Mouse (Mus musculus): ENCODE measurements around the gene Wdr83. TPM values are rescaled to one million over a fixed set of nuclear protein-coding genes. Genes with fewer than 3 reads are reported as not detected.

Wdr83 gene
- polyA plus RNA-seq, 1 experiment: 54.4 TPM

DNA sequence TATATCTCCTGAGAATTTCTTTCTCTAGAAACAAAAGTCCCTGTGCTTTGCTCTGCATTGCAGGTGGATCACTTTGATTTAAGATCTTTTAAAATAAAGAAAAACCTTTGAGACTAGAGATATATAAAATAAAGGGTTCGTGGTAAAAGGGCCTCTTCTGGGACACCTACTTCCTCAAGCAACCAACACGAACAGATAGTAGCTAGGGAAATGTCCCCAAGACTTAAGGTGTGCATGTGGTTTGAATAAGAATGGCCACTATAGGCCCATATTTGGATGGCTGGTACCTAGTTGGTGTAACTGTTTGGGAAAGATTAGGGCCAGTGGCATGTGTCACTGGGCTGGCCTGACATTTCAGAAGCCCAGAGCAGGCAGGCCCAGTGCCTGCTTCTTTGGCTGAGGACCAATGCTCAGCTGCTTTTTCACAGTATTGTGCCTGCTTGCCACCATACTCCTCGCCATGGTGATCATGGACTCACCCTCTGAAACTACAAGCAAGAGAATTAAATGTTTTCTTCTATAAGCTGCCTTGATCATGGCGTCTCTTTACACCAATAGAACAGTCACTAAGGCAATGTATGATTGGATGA is 19.1 kb upstream of the Wdr83 start:
- Histone ChIP-seq H3K4me1 (ENCODE audit: control insufficient read depth, insufficient read depth, low read length) (no peaks in the 10 kb centered on the region), H3K27me3 (ENCODE audit: control insufficient read depth, insufficient read depth, low read length) (no peaks in the 10 kb centered on the region), H3K27ac (ENCODE audit: insufficient read depth, low read length) (no peak overlapping the region), H3K4me3 (replicated peaks; ENCODE audit: insufficient read depth, low read depth, low read length) (no peak overlapping the region)
- WGBS: 77% methylated on average over 4 of the region's 4 CpGs
- TF ChIP-seq POLR2A (IDR thresholded peaks at IDR 0.05; ENCODE audit: borderline replicate concordance, insufficient read depth, low read length) (no peak), CTCF (IDR thresholded peaks at IDR 0.05; ENCODE audit: borderline replicate concordance, insufficient read depth, low read depth, low read length) (no peak)
- no peak for DNase-seq

DNA sequence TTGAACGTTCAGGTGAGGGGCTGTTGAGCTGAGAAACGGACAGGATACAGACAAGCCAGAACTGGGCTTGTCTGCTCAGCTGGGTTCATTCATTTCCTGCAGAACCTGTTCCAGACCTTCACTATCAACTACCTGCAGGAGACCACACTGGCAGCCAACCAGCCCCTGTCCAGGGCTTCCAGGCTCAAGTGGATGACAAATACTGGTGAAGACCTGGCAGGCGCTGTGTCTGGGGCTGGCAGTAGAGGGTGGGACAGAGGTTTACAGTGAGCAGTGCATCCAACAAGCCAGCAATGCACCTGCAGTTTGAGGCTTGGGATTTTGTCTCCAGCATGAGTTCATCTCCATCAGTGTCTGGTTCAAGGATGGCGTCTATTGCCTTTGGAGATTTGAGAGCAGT is 15.7 kb upstream of the Wdr83 start:
- no peak overlapping the region for H3K4me3 ChIP-seq (replicated peaks; ENCODE audit: insufficient read depth, low read depth, low read length)
- DNase-seq: no peak
- H3K4me1 ChIP-seq (ENCODE audit: control insufficient read depth, insufficient read depth, low read length): no peaks in the 10 kb centered on the region
- whole genome bisulfite sequencing: 89% methylated on average over 4 of the region's 4 CpGs
- H3K27me3 ChIP-seq (ENCODE audit: control insufficient read depth, insufficient read depth, low read length): no peaks in the 10 kb centered on the region
- no peak overlapping the region for H3K27ac ChIP-seq (ENCODE audit: insufficient read depth, low read length)
- no peak for TF ChIP-seq CTCF (IDR thresholded peaks at IDR 0.05; ENCODE audit: borderline replicate concordance, insufficient read depth, low read depth, low read length)
- no peak for TF ChIP-seq POLR2A (IDR thresholded peaks at IDR 0.05; ENCODE audit: borderline replicate concordance, insufficient read depth, low read length)

DNA sequence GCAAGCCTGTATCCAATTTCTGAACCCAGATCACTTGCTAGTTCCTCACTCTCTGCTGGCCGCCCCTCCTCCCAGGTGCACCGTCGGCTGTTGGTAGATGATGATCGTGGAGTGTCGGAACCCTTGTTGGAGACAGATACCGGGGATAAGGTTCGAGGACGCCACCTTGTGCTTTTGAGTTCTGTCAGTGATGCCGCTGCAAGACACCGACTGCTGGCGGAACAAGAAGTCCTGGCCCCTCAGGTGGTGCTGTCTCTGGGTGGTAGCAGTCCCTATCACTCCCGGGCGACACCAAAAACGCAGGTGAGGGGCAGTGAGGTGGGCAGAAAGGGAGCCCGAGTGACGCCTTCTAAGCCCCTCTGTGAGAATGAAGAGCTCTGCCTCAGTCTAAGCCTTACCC is 15.1 kb upstream of the Wdr83 start:
- no peak overlapping the region for H3K27ac ChIP-seq (ENCODE audit: insufficient read depth, low read length)
- no peaks in the 10 kb centered on the region for H3K4me1 ChIP-seq (ENCODE audit: control insufficient read depth, insufficient read depth, low read length)
- H3K4me3 ChIP-seq (replicated peaks; ENCODE audit: insufficient read depth, low read depth, low read length): no peak overlapping the region
- no peak for DNase-seq
- WGBS: 93% methylated on average over 16 of the region's 16 CpGs
- TF ChIP-seq CTCF (IDR thresholded peaks at IDR 0.05; ENCODE audit: borderline replicate concordance, insufficient read depth, low read depth, low read length) (no peak), POLR2A (IDR thresholded peaks at IDR 0.05; ENCODE audit: borderline replicate concordance, insufficient read depth, low read length) (no peak)
- no peaks in the 10 kb centered on the region for H3K27me3 ChIP-seq (ENCODE audit: control insufficient read depth, insufficient read depth, low read length)

DNA sequence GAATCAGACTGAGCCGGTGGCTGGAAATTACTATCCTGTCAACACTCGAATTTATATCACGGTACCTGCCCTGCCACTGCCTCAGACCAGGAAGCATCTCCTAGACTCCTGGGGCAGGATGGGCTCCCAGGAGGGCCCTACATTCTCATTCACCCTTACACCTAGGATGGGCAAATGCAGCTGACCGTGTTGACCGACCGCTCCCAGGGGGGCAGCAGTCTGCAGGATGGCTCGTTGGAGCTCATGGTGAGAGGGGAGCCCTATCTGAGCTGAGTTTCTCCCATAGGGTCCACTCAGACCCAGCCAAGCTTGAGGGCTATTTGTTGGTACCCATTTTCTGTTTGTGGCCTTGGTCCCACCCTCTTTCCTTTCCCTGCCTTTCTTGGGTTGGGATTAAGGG is 14.5 kb upstream of the Wdr83 start:
- WGBS: 93% methylated on average over 7 of the region's 7 CpGs
- Histone ChIP-seq H3K4me1 (ENCODE audit: control insufficient read depth, insufficient read depth, low read length) (no peaks in the 10 kb centered on the region), H3K27ac (ENCODE audit: insufficient read depth, low read length) (no peak overlapping the region), H3K27me3 (ENCODE audit: control insufficient read depth, insufficient read depth, low read length) (no peaks in the 10 kb centered on the region), H3K4me3 (replicated peaks; ENCODE audit: insufficient read depth, low read depth, low read length) (no peak overlapping the region)
- no peak for DNase-seq
- TF ChIP-seq CTCF (IDR thresholded peaks at IDR 0.05; ENCODE audit: borderline replicate concordance, insufficient read depth, low read depth, low read length) (no peak), POLR2A (IDR thresholded peaks at IDR 0.05; ENCODE audit: borderline replicate concordance, insufficient read depth, low read length) (no peak)

DNA sequence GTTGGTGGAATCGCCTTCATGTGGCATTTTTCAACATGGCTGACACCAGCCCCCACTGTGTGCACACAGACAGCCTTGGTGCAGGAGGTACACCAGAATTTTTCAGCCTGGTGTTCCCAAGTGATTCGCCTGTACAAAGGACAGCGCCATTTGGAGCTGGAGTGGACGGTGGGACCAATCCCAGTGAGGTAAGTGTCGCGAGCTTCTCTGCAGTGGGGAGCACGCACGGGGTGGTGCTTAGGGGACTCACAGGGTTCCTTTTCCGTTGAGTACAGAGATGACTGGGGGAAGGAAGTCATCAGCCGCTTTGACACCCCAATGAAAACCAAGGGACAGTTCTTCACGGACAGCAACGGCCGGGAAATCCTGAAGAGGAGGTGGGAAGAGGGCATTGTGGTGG is 13.9 kb upstream of the Wdr83 start:
- DNase-seq: no peak
- H3K4me3 ChIP-seq (replicated peaks; ENCODE audit: insufficient read depth, low read depth, low read length): no peak overlapping the region
- H3K27me3 ChIP-seq (ENCODE audit: control insufficient read depth, insufficient read depth, low read length): no peaks in the 10 kb centered on the region
- H3K4me1 ChIP-seq (ENCODE audit: control insufficient read depth, insufficient read depth, low read length): no peaks in the 10 kb centered on the region
- no peak overlapping the region for H3K27ac ChIP-seq (ENCODE audit: insufficient read depth, low read length)
- WGBS: 93% methylated on average over 13 of the region's 13 CpGs
- no peak for TF ChIP-seq POLR2A (IDR thresholded peaks at IDR 0.05; ENCODE audit: borderline replicate concordance, insufficient read depth, low read length)
- no peak for TF ChIP-seq CTCF (IDR thresholded peaks at IDR 0.05; ENCODE audit: borderline replicate concordance, insufficient read depth, low read depth, low read length)

DNA sequence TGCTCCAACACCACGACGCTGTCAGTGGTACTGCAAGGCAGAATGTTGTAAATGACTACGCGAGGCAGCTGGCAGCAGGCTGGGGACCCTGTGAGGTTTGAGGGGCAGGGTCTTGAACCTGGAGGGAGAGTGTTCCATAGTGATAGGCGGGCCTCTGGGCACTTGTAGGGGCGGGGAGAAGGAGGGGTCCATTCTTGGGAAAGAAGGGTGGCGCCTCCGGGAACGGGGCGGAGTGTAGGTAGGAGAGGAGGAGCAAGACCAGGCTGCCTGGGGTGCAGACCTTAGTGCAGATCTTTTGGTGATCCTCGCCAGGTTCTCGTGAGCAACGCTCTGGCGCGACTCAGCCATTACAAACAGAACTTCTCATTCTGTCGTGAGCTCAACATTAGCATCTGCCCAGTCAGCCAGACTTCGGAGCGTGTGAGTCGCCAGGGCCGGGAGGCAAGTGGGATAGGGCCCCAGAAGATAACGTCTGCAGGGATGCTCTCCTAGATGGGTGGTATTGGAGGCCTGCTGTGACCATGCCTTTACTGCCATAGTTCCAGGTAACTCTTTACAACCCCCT is 10.5 kb upstream of the Wdr83 start:
- H3K4me3 ChIP-seq (replicated peaks; ENCODE audit: insufficient read depth, low read depth, low read length): no peak overlapping the region
- WGBS: 25% methylated on average over 21 of the region's 21 CpGs
- DNase-seq: no peak
- no peak overlapping the region for H3K27ac ChIP-seq (ENCODE audit: insufficient read depth, low read length)
- no peaks in the 10 kb centered on the region for H3K27me3 ChIP-seq (ENCODE audit: control insufficient read depth, insufficient read depth, low read length)
- TF ChIP-seq CTCF (IDR thresholded peaks at IDR 0.05; ENCODE audit: borderline replicate concordance, insufficient read depth, low read depth, low read length) (no peak), POLR2A (IDR thresholded peaks at IDR 0.05; ENCODE audit: borderline replicate concordance, insufficient read depth, low read length) (no peak)
- H3K4me1 ChIP-seq (ENCODE audit: control insufficient read depth, insufficient read depth, low read length): no peaks in the 10 kb centered on the region

DNA sequence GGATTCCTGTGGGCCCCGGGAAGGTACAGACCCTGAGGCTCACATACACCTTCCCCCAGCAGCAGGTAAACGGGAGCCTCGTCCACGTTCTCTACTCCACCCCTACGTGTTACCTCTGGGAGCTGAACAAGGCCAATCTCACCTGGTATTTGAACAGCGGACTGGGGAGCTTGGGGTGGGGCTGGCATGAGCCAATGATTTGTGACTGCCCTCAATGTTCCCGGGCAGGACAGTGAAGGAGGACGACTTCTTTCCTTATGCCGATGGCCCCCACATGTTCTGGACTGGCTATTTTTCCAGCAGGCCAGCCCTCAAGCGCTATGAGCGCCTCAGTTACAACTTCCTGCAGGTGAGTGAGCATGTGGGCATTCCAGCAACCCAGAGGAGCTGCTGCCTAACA is 9.8 kb upstream of the Wdr83 start:
- no peak overlapping the region for H3K4me3 ChIP-seq (replicated peaks; ENCODE audit: insufficient read depth, low read depth, low read length)
- no peak for DNase-seq
- TF ChIP-seq CTCF (IDR thresholded peaks at IDR 0.05; ENCODE audit: borderline replicate concordance, insufficient read depth, low read depth, low read length) (no peak), POLR2A (IDR thresholded peaks at IDR 0.05; ENCODE audit: borderline replicate concordance, insufficient read depth, low read length) (no peak)
- no peaks in the 10 kb centered on the region for H3K27me3 ChIP-seq (ENCODE audit: control insufficient read depth, insufficient read depth, low read length)
- no peak overlapping the region for H3K27ac ChIP-seq (ENCODE audit: insufficient read depth, low read length)
- WGBS: 93% methylated on average over 11 of the region's 11 CpGs
- no peaks in the 10 kb centered on the region for H3K4me1 ChIP-seq (ENCODE audit: control insufficient read depth, insufficient read depth, low read length)

DNA sequence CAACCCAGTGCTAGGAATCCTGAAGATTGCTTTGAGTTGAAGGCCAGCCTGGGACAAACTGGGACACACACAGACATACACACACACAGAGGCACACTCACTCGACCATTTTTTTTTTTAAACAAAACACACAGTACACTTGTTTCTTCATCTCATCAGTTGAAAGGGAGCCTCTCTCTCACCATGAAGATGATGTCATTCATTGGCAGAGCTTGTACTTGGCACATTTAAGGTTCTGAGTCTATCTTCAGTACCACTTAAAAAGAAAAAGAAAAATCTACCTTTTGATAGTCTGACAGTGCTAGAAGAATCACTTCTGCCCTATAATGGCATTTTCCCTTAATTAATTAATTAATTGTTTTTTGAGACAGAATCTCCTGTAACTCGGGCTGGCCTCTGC is 7.7 kb upstream of the Wdr83 start:
- Histone ChIP-seq H3K4me3 (replicated peaks; ENCODE audit: insufficient read depth, low read depth, low read length) (no peak overlapping the region), H3K27me3 (ENCODE audit: control insufficient read depth, insufficient read depth, low read length) (no peaks in the 10 kb centered on the region), H3K27ac (ENCODE audit: insufficient read depth, low read length) (no peak overlapping the region), H3K4me1 (ENCODE audit: control insufficient read depth, insufficient read depth, low read length) (0 out of 2 replicates have a peak, but pooled peaks cover 5% of the 10 kb centered on the region)
- WGBS: 72% methylated on average over 2 of the region's 2 CpGs
- TF ChIP-seq CTCF (IDR thresholded peaks at IDR 0.05; ENCODE audit: borderline replicate concordance, insufficient read depth, low read depth, low read length): no peak
- no peak for TF ChIP-seq POLR2A (IDR thresholded peaks at IDR 0.05; ENCODE audit: borderline replicate concordance, insufficient read depth, low read length)
- DNase-seq: no peak
